Mouse (Mus musculus) liver, embryonic 14.5 days (tissue): ENCODE measurements around the gene Ethe1. TPM values are rescaled to one million over a fixed set of nuclear protein-coding genes. Genes with fewer than 3 reads are reported as not detected.

Source experiments
- ATAC-seq: fragments of 200-750 bp; cut with Nextera tagmentation; 2 replicates; pipeline ENCODE4 v1.8.0; 2017; ENCODE audit warnings: moderate number of reproducible peaks, mild to moderate bottlenecking, moderate library complexity; ENCODE audit not compliant: insufficient read depth
- DNase-seq, 3 experiments: peaks; one replicate each; pipeline ENCODE4 v3.0.0-alpha.2; 2012 to 2013; ENCODE audit warnings: low read depth in 3 of 3, low spot score in 3 of 3
- H3K27ac ChIP-seq: fragments of 300-500 bp; sonication (generic); 2 replicates; pipeline ENCODE4 v1.5.1; 2014; ENCODE audit warnings: moderate library complexity, mild to moderate bottlenecking, control low read depth, inconsistent platforms
- H3K27me3 ChIP-seq: fragments of 300-500 bp; sonication (generic); 2 replicates; pipeline ENCODE4 v1.6.1; 2014; ENCODE audit warnings: mild to moderate bottlenecking, low read length, moderate library complexity; ENCODE audit not compliant: control insufficient read depth, insufficient read depth
- H3K36me3 ChIP-seq: fragments of 300-500 bp; sonication (generic); replicated peaks from 2 replicates; pipeline ENCODE4 v1.6.1; 2014; ENCODE audit warnings: low read depth; ENCODE audit not compliant: control insufficient read depth, insufficient read depth
- H3K4me1 ChIP-seq, 2 experiments: fragments of 200-500 bp in 1 of 2; fragments of 300-500 bp in 1 of 2; sonication (generic) in 1 of 2; replicated peaks; 2 replicates each; pipeline ENCODE4 v1.6.1; 2012 to 2014; ENCODE audit warnings: antibody characterized with exemption in 1 of 2, inconsistent platforms in 1 of 2, low read length in 1 of 2; ENCODE audit not compliant: control insufficient read depth in 2 of 2, insufficient read depth in 2 of 2
- H3K4me2 ChIP-seq: fragments of 300-500 bp; sonication (generic); 2 replicates; pipeline ENCODE4 v1.6.1; 2014; ENCODE audit warnings: low read depth, mild to moderate bottlenecking, control low read depth, moderate library complexity
- H3K4me3 ChIP-seq, 2 experiments: fragments of 200-500 bp in 1 of 2; fragments of 300-500 bp in 1 of 2; sonication (generic) in 1 of 2; 2 replicates each; pipeline ENCODE4 v1.5.1; 2012 to 2014; ENCODE audit warnings: low read depth in 2 of 2, low read length in 2 of 2, mild to moderate bottlenecking in 2 of 2, control low read depth in 1 of 2, inconsistent platforms in 1 of 2, moderate library complexity in 1 of 2; ENCODE audit not compliant: insufficient read depth in 1 of 2
- H3K9ac ChIP-seq: fragments of 300-500 bp; sonication (generic); replicated peaks from 2 replicates; pipeline ENCODE4 v1.6.1; 2014; ENCODE audit warnings: mild to moderate bottlenecking, control low read depth, moderate library complexity
- H3K9me3 ChIP-seq: fragments of 300-500 bp; sonication (generic); 2 replicates; pipeline ENCODE4 v1.6.1; 2016; ENCODE audit warnings: low read length, mixed read lengths; ENCODE audit not compliant: control insufficient read depth
- CTCF ChIP-seq: IDR thresholded peaks from 2 replicates; pipeline ENCODE4 v1.5.1; 2016; ENCODE audit warnings: antibody characterized with exemption, low read depth, control low read depth
- EP300 ChIP-seq: IDR thresholded peaks from 2 replicates; pipeline ENCODE4 v1.6.1; 2016; ENCODE audit warnings: antibody characterized with exemption, low read depth
- WGBS: fragments of 180-500 bp; shearing (Covaris S2); extraction: QIAGEN DNeasy Blood & Tissue Kit; methylation state at CpG from one replicate; pipeline ENCODE4 v1.1.7; 2014; ENCODE audit not compliant: insufficient replicate concordance; 5-methylcytosine and 5-hydroxymethylcytosine counted together
- polyA plus RNA-seq, 2 experiments: library from polyadenylated mRNA; depleted of rRNA in 1 of 2; stranded (reverse) in 1 of 2; unstranded in 1 of 2; fragments of >200 nt; fragmentation: Nextera tagmentation in 1 of 2; extraction: Ambion mirVana in 1 of 2; gene quantifications; 2 replicates each; pipeline versions ENCODE4 v1.2.1 to v1.2.3; 2012 to 2014

The Ethe1 gene
- polyA plus RNA-seq, 2 experiments = 14.8 to 24.8 TPM

- Histone ChIP-seq H3K9me3 (no peaks in the 10 kb centered on the region), H3K4me2 (no peak overlapping the region), H3K36me3 (no peaks in the 10 kb centered on the region; the same call in none of the 2 replicates), H3K9ac (no peak overlapping the region), H3K27me3 (no peaks in the 10 kb centered on the region), H3K4me1 (no peaks in the 10 kb centered on the region; a peak in 1 of 4 replicates), H3K27ac (no peak overlapping the region), H3K4me3 (no peak overlapping the region)
- WGBS = 55% methylated on average over 5 of the region's 5 CpGs
- ATAC-seq (no peak), DNase-seq (no peak)
- TF ChIP-seq EP300 (no peak), CTCF (peak; percentile 55)
Observed at GRCm38 (mm10) chr7:24572455-24572854, 14.9 kb upstream of the Ethe1 start.

GRCm38 (mm10) chr7:24574224-24574796 is 13.0 kb upstream of the Ethe1 start:
- H3K4me2 ChIP-seq = no peak overlapping the region
- WGBS = 58% methylated on average over 12 of the region's 12 CpGs
- H3K36me3 ChIP-seq = no peaks in the 10 kb centered on the region
- H3K4me3 ChIP-seq = no peak overlapping the region
- no peaks in the 10 kb centered on the region for H3K27me3 ChIP-seq
- no peaks in the 10 kb centered on the region for H3K9me3 ChIP-seq
- H3K4me1 ChIP-seq = no peaks in the 10 kb centered on the region; a peak in 1 of 4 replicates
- no peak overlapping the region for H3K27ac ChIP-seq
- ATAC-seq (peak; percentile 59), DNase-seq (no peak)
- no peak overlapping the region for H3K9ac ChIP-seq
- TF ChIP-seq EP300 (no peak), CTCF (no peak)

- Histone ChIP-seq H3K9ac (no peak overlapping the region), H3K4me2 (no peak overlapping the region), H3K4me1 (no peaks in the 10 kb centered on the region; a peak in 1 of 4 replicates), H3K27me3 (no peaks in the 10 kb centered on the region), H3K27ac (no peak overlapping the region), H3K4me3 (no peak overlapping the region), H3K36me3 (no peaks in the 10 kb centered on the region), H3K9me3 (no peaks in the 10 kb centered on the region)
- no peak for ATAC-seq
- no peak for DNase-seq
- 84% methylated on average over 10 of the region's 10 CpGs for WGBS
- no peak for TF ChIP-seq CTCF
- no peak for TF ChIP-seq EP300
Observed at GRCm38 (mm10) chr7:24577811-24578210, 9.5 kb upstream of the Ethe1 start.

GRCm38 (mm10) chr7:24584876-24585275 is 2.5 kb upstream of the Ethe1 start:
- Histone ChIP-seq H3K9ac (no peak overlapping the region), H3K4me1 (0 out of 4 replicates have a peak, but pooled peaks cover 0 to 2% of the 10 kb centered on the region in 2 experiments), H3K4me3 (no peak overlapping the region), H3K27ac (no peak overlapping the region), H3K36me3 (no peaks in the 10 kb centered on the region), H3K9me3 (no peaks in the 10 kb centered on the region), H3K4me2 (no peak overlapping the region), H3K27me3 (peaks cover 7% of the 10 kb centered on the region)
- ATAC-seq (no peak), DNase-seq (no peak)
- no peak for TF ChIP-seq CTCF
- no peak for TF ChIP-seq EP300
- WGBS = 80% methylated on average over 6 of the region's 6 CpGs

GRCm38 (mm10) chr7:24585995-24586394 is 1.3 kb upstream of the Ethe1 start:
- no peak overlapping the region for H3K4me2 ChIP-seq
- no peak for ATAC-seq
- no peak overlapping the region for H3K4me3 ChIP-seq
- H3K27ac ChIP-seq = no peak overlapping the region
- no peak overlapping the region for H3K9ac ChIP-seq
- H3K27me3 ChIP-seq = peaks cover 7% of the 10 kb centered on the region
- H3K36me3 ChIP-seq = no peaks in the 10 kb centered on the region
- TF ChIP-seq CTCF (no peak), EP300 (no peak)
- 60% methylated on average over 16 of the region's 16 CpGs for WGBS
- peaks cover 0 to 5% of the 10 kb centered on the region in 2 experiments; a peak in 2 of 4 replicates for H3K4me1 ChIP-seq
- no peak for DNase-seq
- H3K9me3 ChIP-seq = no peaks in the 10 kb centered on the region
